Mouse (Mus musculus): ENCODE measurements at regions not wholly inside any gene's neighbourhood (a gene's known extent, or its start where the extent isn't known, plus 50 kb on each side); places are given as distances from the start of the nearest gene placed in this dataset.
A peak's percentile ranks its signal among the peaks of the same experiment; 100 is the strongest.

DNA sequence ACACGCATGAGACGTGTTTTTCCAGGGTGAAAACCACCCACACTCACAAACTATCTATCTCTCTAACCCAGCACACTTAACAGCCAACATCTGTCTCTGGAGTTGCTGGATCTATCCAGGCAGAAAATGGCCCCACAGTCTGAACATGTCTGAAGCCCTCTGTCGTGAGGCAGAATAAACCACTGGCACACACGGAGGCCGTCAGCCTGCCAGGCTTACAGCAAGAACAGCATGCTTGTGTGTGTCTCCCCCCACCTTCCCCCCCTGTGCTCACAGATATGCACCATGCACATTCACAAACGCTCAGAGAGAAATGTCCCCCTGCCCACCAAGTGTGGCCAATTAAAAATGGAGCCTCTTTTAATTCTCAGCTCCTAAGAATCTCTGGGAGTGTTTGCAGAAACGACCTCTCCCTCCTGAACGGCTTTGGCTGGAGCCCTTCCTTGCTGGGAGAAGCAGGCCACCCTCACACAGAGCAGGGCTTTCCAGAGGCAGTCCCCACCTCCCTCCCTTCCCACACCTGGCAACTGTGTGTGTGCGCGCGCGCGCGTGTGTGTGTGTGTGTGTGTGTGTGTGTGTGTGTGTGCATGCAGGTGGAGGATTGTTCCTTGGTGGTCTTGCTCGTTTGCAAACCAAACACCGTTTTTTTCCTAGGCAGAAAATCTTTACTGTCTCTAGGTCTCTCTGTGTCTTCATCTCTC lies 88.7 kb downstream of the Edn3 start:
- DNase-seq (ENCODE audit: low spot score in 2 of 2) = no peak

DNA sequence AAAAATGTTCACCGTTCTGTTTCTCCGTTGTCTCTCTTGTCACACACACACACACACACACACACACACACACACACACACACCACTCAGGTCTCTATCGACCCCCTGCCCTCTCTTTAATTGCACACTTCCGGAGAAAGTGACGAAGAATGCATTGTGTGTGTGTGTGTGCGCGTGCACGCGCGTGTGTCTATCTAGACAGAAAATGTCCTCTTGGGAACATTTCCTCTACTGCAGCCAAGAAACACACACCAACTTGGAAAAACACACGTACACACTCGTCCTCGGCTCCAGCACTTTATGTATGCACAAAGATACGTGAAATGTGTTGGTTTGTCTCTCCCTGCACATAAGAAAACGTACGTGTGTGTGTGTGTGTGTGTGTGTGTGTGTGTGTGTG lies 90.4 kb downstream of the Edn3 start:
- DNase-seq (ENCODE audit: low spot score in 2 of 2) = no peak

DNA sequence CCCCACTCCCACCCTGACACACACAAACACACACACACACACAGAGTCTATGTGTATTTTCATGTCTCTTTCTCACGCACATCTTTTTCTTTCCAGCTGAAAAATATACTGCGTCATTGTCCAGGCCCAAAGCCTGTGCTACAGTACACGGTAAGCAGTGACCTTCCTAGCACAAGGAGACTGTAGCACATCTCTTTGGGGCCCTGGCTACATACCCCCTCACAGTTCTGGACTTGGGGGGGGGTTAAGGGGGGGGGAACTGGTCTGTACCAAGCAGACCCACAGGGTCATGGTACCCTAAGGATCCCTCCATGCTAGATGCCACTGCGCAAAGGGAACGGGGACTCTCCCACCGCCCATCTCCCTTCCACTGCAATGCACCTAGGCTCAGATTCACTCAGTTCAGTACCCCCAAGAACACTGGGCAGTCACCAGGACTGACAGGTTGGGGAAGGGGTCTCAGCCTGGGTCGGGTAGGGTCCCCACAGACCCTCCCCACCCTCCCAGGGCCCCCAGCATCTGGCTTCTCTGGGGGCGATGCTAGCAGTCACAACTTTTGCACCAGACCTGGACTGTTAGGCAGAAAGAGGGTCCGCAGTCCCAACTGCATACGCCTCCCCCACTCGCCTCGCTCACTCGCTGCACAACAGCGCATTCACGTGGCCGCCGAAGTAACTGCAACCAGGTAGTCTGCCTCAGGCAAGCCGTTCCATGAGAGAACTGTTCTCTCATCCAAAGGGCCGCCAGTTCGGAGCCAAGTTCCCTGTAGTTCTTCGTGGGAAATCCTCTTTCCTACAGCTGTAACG lies 91.3 kb downstream of the Edn3 start:
- DNase-seq (ENCODE audit: low spot score in 2 of 2) = peak; percentile 32 to 42

DNA sequence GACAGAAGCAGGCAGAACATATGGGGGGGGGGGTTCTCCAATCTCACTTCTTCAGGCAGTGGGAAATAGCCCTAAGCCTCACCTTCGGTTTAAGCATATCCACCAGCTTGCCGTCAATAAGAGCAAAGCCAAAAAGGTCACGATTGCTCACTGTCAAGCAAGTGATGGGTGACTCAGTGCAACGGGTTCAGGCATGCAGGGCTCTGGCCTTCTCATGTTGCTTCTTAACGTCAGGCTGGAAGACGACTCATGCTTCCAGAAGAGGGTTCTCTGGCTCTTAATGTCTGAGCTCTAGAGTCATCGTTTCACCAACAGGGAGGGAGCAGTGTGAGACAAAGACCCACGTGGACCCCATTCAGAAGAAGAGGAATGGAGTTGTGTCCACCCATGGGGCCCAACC lies 93.4 kb downstream of the Edn3 start:
- DNase-seq (ENCODE audit: low spot score in 2 of 2) = peak in 1 of 2 experiments; percentile 60

DNA sequence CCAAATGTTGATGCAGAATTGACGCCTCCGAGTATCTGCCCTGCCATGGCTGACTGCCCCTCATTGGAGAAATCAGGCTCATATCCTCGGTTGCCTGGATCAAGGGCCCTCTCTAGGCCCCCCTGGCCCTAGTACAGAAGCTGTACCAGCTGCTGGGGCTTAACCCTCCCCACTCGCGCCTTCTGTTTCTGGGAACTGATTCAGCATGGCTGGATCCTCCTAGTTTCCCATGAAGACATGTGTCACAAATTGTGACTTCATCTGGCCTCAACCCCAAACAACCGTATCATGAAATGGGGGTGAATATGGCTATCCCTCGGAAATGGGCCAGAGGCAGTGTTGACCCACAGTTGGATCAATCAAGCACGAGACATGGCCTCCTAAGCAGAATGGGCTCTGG lies 95.1 kb downstream of the Edn3 start:
- DNase-seq (ENCODE audit: low spot score in 2 of 2) = no peak

DNA sequence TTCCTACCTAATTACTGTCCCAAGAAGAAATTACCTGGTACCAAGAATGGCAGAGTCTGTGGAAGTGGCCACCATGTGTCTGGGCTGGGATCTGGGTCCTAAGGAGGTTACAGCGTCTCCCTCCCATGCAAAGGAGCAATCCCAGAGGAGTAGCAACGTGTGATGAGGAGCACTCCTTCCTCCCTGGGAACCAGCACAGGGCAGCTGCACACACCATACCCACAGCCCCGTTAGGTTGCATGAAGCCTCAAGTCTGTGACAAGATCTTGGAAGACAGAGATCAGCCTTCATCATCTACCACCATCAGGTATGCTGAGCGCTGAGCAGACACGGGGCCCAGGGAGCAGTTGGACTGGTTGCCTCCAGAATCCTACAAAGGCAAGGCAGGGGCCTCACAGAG lies 95.7 kb downstream of the Edn3 start:
- DNase-seq (ENCODE audit: low spot score in 2 of 2) = no peak

DNA sequence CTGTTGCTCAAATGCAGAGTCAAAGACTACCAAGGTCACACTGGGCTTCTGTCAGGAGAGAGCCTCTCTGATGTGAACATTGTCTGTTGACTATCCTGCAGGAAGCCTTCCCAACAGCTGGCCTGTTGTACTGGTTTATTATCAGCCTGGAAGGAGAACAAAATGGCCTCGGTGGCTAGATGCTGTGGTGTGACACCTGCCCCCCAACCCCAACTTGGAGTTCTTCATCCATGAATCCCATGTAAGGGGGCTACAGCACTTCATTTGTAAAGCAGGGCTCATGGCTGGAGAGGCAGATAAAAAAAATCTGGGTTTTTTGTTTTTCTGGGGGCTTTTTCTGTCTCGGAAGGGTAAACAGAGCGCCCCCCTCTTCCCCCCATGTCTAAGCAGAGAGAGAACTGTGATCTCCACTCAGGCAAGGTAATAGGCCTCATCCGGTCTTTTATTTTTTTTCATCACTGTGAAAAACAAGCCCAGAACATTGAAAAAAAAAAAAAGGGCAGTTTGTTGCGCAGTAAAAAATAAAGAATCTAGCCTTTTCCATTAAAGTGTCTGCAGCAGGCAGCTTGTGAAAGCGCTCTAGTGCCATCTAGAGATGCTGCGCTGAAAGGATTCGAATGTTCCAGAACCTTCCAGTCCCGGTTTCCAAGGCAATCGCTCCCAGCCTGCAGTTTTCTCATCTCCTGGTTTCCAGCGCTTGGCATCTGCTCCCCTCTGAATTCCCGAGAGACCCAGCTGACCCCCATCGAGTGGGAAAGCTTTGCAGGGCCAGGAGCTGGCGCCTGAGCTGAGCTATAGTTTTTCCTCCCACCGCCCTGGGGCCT lies 97.8 kb downstream of the Edn3 start:
- peak; percentile 54 to 72 for DNase-seq (ENCODE audit: low spot score in 2 of 2)

DNA sequence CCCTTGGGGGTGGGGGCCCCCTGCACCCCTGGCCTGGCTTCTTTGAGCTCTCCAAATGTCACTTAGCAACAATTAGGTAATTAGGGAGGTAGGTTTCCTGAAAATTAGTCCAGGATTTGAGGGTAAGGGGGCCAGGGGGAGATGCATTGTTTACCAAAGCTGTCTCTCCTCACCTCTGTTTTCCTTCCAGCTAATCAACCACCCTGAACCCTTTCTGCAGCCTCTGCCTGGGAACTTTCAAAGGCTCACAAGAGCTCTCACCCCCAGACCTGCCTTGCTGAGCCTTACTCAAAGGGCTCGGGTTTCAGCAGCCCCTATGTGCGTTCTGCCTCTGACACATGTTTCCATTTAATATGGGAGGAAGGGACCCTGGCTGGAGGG lies 98.4 kb downstream of the Edn3 start:
- DNase-seq (ENCODE audit: low spot score in 2 of 2) = no peak

DNA sequence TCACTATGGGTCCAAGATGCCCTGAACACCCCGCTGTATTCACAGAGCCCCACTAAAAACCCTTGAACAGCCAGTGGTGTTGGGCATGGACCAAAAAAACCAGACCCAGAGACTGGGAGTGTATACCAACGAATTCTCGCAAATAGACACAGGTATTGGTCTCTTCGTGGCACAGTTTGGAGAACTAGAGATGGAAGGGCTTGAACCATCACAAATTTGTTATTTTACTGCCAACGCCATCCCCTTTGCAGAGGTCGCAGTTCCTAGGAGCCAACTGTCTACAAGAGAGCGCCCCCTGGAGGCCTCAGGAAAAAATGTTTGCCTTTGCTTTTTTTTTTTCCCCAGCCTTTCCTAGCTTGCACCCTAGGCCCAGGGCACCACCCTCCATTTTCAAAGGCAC lies 99.1 kb downstream of the Edn3 start:
- DNase-seq (ENCODE audit: low spot score in 2 of 2) = peak in 1 of 2 experiments; percentile 11

DNA sequence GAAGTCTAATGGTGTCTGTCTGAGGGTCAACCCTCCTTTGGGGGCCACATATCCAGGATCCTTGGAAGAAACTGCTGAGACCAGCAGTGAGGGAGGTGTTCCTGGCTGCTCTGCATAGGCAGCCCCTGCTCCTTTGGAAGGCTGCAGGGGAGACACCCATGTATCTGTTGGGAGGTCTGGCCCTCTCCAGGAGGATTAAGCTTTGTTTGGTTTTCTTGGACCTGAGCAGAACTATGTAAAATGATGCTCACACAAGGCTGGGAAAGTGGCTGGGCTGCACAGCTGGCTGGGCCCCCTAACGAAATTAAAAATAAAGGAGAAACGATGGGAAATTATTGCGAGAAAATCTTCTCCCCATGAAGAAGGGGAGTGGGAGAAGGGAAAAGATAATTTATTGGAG lies 104.2 kb downstream of the Edn3 start:
- DNase-seq (ENCODE audit: low spot score in 2 of 2) = no peak

DNA sequence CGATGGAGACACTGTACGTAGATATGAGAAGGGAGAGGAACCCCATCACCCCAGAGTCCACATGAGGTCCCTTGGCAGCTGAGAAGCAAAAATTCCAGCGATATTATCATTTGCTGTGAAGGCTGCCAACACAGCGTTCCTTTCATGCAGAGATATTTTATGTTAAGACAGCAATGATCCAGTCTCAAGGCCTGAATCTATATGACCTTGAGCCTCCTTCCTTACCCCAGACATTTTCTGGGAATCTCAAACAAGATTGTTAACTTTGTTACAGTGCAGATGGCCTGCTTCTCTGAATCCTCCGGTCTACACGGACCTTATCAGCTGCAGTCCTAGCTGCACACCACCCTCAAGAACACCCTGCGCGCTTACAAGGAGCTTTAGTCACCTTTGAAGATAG lies 106.1 kb downstream of the Edn3 start:
- DNase-seq (ENCODE audit: low spot score in 2 of 2) = no peak

DNA sequence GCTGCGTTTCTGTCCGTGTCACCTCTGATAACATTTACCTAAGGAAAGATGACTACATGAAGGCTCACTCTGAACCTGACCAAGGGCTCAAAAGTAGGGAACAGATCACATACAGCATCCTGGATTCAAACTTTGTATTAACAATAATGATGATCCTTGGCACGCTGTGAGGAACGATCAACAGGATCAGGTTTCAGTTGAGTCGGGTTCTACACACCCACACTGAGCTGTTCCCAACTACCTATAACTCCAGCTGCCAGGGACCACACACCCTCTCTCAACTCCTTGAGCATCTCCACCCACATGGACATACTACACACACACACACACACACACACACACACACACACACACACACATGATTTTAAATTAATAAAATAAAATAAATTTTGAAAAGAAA lies 107.0 kb downstream of the Edn3 start:
- no peak for DNase-seq (ENCODE audit: low spot score in 2 of 2)

DNA sequence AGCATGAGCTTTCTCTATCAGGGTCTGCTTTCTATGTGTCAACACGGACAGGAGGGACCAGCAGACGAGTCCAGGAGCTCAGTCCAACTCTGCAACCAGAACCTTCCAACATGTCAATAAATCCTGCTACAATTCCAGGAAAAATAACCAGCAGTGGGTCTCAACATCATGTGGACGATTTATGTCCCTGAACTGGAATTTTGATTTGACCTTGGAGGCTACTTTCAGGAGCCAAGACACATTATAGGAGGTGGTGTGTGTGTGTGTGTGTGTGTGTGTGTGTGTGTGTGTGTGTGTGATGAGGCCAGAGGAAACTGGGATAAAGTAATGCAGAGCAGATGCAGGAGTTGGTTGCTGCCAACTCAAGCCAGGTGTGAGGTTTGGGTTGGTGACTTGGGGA lies 107.8 kb downstream of the Edn3 start:
- DNase-seq (ENCODE audit: low spot score in 2 of 2) = no peak

DNA sequence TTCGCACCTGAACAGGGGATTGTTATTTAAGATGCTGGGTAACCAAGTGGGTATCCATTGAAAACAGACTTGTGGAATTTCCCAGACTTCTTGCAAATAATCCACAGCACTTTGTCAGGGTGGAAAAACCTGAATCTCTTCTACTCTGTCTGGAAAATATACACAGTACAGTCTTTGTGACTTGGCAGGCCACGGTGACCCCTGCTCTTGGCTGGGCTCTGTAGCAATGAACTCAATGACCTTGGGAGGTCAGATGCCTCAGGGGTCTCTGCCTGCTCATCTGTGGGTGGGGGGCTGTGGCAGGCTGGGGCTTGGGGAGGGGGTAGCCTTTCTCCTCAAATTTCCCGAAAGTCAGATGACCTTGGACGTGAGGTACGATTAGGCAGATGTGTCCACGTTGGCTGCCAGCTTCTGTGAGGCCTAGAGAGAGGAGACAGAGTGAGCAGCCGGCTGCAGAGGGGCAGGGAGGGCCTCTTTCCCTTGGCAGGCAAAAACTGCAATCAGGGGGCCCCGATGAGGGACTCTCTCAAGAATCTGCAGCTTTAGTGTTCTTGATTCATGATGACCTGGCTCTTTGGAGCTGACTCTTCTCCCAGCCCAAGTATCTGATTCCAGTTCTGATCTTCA lies 108.4 kb downstream of the Edn3 start:
- DNase-seq (ENCODE audit: low spot score in 2 of 2) = no peak

DNA sequence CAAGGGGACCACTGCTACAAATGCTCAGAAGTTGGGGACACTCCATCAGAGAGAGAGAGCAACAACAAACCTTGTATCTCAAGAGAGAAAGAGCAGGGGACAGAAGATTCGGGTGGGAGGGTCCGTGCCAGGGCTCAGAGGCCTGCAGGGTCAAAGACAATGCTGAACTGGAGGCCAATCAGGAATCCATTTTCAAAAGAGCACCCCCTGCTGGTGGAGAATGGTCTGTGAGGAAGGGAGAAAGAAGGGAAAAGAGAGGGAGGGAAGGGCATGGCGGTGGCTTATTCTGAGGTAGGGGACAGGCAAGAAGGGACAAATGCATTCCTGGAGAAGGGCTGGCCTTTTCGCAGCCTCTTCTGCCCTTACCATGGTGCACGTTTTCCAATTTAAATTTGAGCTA lies 109.9 kb downstream of the Edn3 start:
- no peak for DNase-seq (ENCODE audit: low spot score in 2 of 2)

DNA sequence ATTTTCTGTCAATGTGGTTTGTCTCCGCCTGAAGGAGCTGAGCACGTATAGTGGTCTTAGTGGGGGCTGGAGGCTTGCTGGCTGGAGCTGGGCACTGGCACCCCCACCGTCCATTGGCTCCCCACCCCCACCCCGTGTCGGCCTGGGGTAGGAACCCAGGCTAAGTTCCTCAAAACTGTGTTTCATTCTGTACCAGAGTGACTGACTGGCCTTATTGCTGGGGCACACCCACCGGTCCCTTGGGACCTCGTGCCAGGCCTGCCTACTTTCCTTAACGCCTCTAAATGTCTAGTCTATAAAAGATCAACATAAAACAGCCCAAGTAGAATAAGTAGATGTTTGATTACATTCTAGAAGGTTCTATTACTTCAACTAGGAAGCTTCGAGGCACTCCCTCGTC lies 110.8 kb downstream of the Edn3 start:
- no peak for DNase-seq (ENCODE audit: low spot score in 2 of 2)

DNA sequence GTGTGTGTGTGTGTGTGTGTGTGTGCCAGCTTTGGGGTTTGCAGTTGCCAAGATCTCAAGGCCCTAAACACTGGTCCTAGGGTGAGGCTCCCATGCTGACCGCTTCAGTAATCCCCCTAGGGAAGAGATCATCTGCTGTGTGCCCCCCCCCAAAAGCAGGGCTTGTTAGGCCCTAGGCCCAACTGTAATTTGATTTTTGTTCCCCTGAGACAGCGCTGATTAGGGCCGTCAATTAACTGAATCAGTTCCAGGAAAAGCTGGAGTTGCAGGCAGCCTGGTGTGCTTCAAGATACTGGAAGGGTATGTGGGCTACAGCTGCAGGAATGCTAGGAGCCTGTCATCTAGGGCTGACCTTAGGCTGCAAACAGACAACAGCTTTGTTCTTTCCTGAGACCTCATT lies 111.4 kb downstream of the Edn3 start:
- no peak for DNase-seq (ENCODE audit: low spot score in 2 of 2)

DNA sequence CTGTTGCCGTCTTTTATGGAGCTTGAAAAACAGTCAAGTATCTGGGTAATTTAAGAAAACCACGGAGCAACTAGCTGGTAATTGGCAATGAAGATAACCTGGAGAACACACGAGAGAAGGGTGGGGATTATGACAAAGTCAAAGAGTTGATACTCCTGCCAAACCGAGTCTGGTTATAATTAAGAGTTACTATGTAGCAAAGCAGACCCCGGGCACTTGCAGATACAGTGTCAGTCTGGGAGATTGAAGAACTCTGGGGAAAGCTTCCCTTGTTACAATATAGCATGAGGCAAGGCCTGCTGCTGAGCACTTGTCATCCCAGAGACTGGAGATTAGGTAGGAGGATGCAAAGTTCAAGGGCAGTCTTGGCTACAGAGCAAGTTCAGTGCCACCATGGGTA lies 116.5 kb downstream of the Edn3 start:
- DNase-seq (ENCODE audit: low spot score in 2 of 2) = no peak

DNA sequence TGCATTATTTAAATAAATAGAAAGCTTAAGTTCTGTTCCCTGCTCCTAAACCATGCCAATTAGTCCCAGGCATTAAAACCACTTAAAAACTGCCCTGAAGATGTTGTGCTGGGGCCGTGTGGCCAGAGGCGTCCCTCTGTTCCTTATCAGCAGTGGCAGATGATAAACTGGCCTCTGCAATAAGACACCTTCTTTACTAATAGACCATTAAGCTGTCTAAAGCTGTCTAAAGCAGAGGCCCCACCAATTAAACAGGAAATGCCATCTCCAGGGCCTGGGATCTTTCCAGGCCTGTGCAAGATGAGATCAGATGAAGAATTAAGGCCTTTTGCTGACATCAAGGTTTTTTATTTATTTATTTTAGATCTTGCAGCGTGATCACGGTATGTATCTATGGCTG lies 118.6 kb downstream of the Edn3 start:
- no peak for DNase-seq (ENCODE audit: low spot score in 2 of 2)

DNA sequence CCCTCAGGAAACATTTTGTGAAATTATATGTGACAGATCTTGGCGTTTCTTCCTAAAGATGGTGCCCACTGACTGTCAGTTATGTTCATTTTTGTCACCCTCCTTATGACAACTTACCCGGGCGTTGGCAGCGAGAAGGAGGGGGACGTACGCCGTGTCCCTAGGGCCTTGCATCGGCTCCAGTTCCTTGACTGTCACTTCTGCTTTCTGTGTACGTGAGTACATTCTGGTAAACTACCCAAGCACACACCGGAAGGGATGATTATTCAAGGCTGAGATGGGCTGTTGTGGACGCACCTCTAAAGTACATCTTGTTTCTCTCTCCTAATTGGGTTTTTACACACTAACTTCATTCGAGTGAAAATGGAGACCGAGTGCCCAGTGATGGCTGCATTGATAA lies 120.2 kb downstream of the Edn3 start:
- DNase-seq (ENCODE audit: low spot score in 2 of 2) = no peak

DNA sequence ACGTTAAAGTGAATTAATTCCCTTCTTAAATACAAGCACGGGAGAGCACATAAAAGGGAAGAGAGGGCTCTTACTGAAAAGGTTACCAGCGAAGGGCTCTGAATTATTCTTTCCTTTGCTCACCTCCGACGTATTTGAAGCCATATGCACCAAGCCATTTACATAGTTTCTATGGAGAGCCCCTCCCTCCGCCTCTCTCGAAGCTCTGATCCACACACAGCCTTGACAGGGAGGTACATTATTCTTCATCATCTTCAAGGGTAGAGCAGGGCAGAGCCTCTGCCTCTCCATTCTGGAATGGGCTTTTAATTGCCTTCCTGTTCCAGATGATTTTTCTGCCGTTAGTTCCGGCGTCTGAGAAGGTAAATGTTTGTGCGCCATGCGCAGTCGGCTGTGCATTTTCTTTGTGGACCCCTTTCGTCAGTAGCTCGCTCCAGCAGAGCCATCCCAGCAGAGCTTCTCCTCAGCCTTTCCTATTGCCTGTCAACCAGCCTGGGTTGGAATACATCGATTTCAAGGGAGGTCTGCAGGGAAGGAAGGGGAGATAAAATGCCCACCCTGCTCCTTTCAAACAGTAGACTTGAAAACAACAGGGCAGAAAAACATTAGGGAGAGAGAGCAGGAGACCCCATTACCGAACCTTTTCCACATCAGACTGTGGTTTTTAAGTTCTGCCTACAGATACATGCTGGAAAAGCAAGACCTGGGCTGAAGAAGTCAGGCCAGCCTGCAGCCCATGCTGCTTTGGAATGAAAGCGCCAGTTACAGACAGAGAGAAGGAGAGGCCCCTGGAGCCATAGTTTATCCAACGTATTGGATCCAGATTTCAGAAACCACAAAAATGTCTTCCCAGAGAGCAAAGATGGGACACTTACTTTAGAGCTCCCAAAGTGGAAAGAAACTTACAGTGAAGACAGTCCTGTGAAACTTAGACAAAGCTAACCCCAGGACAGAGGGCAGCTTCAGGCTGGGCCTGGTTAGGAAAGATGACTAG lies 124.1 kb downstream of the Edn3 start:
- no peak for DNase-seq (ENCODE audit: low spot score in 2 of 2)
